Mouse (Mus musculus): ENCODE measurements around the gene Exoc6.
"Not testable (repeated sequence)": the region's sequence is repeated elsewhere in the genome, so short reads cannot be mapped to it uniquely, and the experiment has no call there.

The Exoc6 gene

GRCm38 (mm10) chr19:37531200-37531845 lies 18.9 kb upstream of the Exoc6 start:
- in situ Hi-C loops (cut with MboI; ENCODE audit: low pct_unique_long_range_greater_than_20kb in 1 of 2, low sequenced_read_pairs in 2 of 2, unreplicated experiment in 1 of 2), result loop anchor here in 1 of 2 experiments (25.0 kb wide), 1 partner anchor 94 kb away; the partner anchor contains the start of gene Hhex

- in situ Hi-C loops (cut with MboI; ENCODE audit: low pct_unique_long_range_greater_than_20kb in 1 of 2, low sequenced_read_pairs in 2 of 2, unreplicated experiment in 1 of 2), result loop anchor here in 1 of 2 experiments (25.0 kb wide), 1 partner anchor 96 kb away; the partner anchor contains the start of gene Hhex
Observed at GRCm38 (mm10) chr19:37533196-37533595, 17.0 kb upstream of the Exoc6 start.

DNA sequence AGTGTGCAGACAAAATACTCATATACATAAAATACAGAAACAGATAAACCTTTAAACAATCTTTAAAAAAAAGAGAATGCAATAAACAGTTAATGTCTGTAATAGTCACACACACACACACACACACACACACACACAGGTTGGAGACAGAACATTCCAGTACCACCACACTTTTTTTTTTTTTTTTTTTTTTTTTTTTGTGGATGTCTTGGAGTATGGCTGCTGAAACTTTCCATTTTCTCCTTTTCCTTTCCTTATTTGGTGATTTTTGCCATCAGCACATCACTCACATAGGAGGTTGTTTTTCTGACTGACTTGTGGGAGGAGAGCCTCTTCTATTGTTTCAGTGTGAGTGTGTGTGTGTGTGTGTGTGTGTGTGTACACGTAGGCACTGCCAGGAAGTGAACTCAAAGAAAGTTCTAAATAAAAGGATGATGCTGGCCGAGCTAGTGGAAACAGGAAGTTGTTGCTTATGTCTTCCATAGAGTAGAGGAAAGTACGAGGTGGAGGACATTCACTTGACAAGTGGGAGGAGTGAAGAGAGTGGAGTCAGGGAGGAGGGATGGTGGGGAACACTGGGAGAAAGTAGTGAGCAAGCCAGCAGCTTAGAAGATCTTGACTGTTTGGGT lies 15.4 kb upstream of the Exoc6 start:
- in situ Hi-C loops (cut with MboI; ENCODE audit: low pct_unique_long_range_greater_than_20kb in 1 of 2, low sequenced_read_pairs in 2 of 2, unreplicated experiment in 1 of 2), result loop anchor here in 1 of 2 experiments (25.0 kb wide), 1 partner anchor 98 kb away; the partner anchor contains the start of gene Hhex

DNA sequence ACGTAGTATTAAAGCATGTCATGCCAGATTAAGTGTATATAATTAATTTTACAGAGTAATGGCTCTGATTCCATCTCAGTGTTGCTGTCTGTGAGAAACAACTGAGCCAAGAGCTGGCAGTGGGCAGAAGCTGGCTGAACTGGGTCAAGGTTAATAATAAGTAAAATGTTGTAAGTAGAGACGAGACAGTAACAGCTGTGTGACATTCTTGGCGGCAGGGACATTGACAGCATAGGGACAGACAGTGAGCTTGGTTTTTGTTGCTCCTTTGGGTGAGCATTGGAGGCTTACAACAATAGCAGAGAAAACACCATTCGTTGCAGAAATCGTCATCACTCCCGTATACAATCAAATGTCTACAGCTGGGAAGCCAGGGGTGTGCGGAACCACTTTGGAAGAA lies 13.8 kb upstream of the Exoc6 start:
- in situ Hi-C loops (cut with MboI; ENCODE audit: low pct_unique_long_range_greater_than_20kb in 1 of 2, low sequenced_read_pairs in 2 of 2, unreplicated experiment in 1 of 2), result loop anchor here in 1 of 2 experiments (25.0 kb wide), 1 partner anchor 99 kb away; the partner anchor contains the start of gene Hhex

DNA sequence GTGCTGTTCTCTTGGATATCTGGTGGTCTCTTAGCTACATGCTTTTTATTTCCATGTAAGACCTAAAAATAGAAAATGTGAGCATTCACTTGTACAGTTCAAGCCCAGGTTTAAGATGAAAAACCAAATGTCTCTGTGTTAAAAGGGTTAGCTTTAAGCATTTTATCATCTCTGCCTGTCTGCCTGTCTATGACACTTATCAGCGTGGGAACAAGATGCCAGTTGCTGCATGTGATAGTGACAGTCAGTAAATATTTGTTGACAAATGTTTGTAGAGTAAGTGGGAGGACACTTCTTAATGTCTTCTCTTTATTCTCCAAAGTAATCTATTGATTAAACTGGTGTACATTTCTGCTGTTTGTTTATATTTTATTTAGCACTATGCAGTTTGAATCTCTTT lies 12.5 kb upstream of the Exoc6 start:
- in situ Hi-C loops (cut with MboI; ENCODE audit: low pct_unique_long_range_greater_than_20kb in 1 of 2, low sequenced_read_pairs in 2 of 2, unreplicated experiment in 1 of 2), result loop anchor here in 1 of 2 experiments (25.0 kb wide), 1 partner anchor 100 kb away; the partner anchor contains the start of gene Hhex

DNA sequence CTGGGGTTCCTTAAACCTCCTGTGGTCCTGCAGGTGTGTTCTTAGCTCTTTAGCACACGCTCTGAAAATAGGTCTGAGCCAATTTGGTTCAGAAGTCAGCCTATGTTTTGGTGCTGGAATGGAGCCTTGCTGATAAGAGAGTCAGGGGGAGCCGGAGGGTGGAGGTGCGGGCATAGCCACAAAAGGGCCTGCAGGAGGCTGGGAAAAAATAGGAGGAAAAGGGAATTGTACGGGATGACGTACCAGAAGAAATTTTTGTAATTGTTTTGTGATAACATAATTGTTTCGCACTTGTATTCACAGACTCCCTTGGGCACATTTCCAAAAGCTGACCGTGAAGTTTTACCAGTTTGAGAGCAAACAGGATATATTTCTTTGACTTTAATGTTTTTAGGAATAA lies 10.0 kb upstream of the Exoc6 start:
- in situ Hi-C loops (cut with MboI; ENCODE audit: low pct_unique_long_range_greater_than_20kb in 1 of 2, low sequenced_read_pairs in 2 of 2, unreplicated experiment in 1 of 2), result loop anchor here in 1 of 2 experiments (25.0 kb wide), 1 partner anchor 103 kb away; the partner anchor contains the start of gene Hhex

- in situ Hi-C loops (cut with MboI; ENCODE audit: low pct_unique_long_range_greater_than_20kb in 1 of 2, low sequenced_read_pairs in 2 of 2, unreplicated experiment in 1 of 2), result loop anchor here in 1 of 2 experiments (25.0 kb wide), 1 partner anchor 106 kb away; the partner anchor contains the start of gene Hhex
Observed at GRCm38 (mm10) chr19:37543537-37544326, 6.5 kb upstream of the Exoc6 start.

DNA sequence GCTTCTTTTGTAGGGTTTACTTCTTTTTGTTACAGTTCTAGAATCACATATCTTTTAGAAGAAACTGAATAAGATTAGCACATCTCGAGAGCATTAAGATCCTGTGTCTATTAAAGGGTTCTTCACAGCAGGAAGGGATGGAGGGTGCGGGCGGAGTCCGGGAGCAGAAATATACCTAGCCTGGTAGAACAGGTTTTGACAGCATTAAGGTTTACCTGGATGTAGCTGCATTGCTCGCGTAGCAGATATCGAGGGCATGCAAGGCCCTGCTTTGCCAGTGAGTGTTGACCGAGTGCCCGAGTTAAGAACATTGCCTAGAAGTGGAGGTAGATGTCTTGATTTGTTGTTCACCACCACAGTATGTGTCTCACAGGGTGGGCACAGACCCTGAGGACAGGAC lies 5.7 kb upstream of the Exoc6 start:
- in situ Hi-C loops (cut with MboI; ENCODE audit: low pct_unique_long_range_greater_than_20kb in 1 of 2, low sequenced_read_pairs in 2 of 2, unreplicated experiment in 1 of 2), result loop anchor here in 1 of 2 experiments (25.0 kb wide), 1 partner anchor 107 kb away; the partner anchor contains the start of gene Hhex

GRCm38 (mm10) chr19:37545231-37545630 lies 5.0 kb upstream of the Exoc6 start:
- in situ Hi-C loops (cut with MboI; ENCODE audit: low pct_unique_long_range_greater_than_20kb in 1 of 2, low sequenced_read_pairs in 2 of 2, unreplicated experiment in 1 of 2), result loop anchor here in 1 of 2 experiments (25.0 kb wide), 1 partner anchor 108 kb away; the partner anchor contains the start of gene Hhex

GRCm38 (mm10) chr19:37545725-37546124 lies 4.5 kb upstream of the Exoc6 start:
- in situ Hi-C loops (cut with MboI; ENCODE audit: low pct_unique_long_range_greater_than_20kb in 1 of 2, low sequenced_read_pairs in 2 of 2, unreplicated experiment in 1 of 2), result loop anchor here in 1 of 2 experiments (25.0 kb wide), 1 partner anchor 108 kb away; the partner anchor contains the start of gene Hhex

- in situ Hi-C loops (cut with MboI; ENCODE audit: low pct_unique_long_range_greater_than_20kb in 1 of 2, low sequenced_read_pairs in 2 of 2, unreplicated experiment in 1 of 2), result loop anchor here in 1 of 2 experiments (25.0 kb wide), 1 partner anchor 109 kb away; the partner anchor contains the start of gene Hhex
Observed at GRCm38 (mm10) chr19:37546776-37547175, 3.4 kb upstream of the Exoc6 start.

DNA sequence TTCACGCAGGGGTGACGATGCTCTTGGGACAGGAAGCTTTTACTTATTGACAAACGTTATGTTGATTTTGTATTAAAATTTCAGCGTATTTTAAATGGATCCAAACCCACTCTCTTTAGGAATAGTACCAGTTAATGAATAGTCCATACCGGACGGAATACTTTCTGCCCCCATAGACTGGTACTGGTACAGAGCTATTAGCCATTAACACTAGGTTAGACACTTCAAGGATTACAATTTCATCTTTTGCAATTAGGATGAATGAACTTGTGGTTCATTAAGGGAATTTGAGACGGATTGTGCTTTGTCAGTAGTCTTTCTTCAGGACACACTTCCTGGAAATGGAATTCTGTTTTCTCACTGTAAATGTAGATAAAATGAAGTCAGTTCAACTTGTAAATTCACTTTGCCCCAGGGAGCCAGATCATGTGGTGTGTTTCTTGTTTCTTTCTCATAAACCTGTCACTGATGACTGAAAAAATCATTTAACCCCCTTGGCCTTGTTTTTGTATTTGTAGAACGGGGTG lies 885 bp downstream of the Exoc6 start:
- in situ Hi-C loops (cut with MboI; ENCODE audit: low pct_unique_long_range_greater_than_20kb in 1 of 2, low sequenced_read_pairs in 2 of 2, unreplicated experiment in 1 of 2), result no loop called here

GRCm38 (mm10) chr19:37553376-37554265 lies 3.4 kb downstream of the Exoc6 start:
- in situ Hi-C loops (cut with MboI; ENCODE audit: low pct_unique_long_range_greater_than_20kb in 1 of 2, low sequenced_read_pairs in 2 of 2, unreplicated experiment in 1 of 2), result no loop called here

- in situ Hi-C loops (cut with MboI; ENCODE audit: low pct_unique_long_range_greater_than_20kb in 1 of 2, low sequenced_read_pairs in 2 of 2, unreplicated experiment in 1 of 2), result not testable (repeated sequence)
Observed at GRCm38 (mm10) chr19:37554266-37554650, 4.0 kb downstream of the Exoc6 start.

- in situ Hi-C loops (cut with MboI; ENCODE audit: low pct_unique_long_range_greater_than_20kb in 1 of 2, low sequenced_read_pairs in 2 of 2, unreplicated experiment in 1 of 2), result no loop called here
Observed at GRCm38 (mm10) chr19:37555863-37556566, 5.8 kb downstream of the Exoc6 start.

DNA sequence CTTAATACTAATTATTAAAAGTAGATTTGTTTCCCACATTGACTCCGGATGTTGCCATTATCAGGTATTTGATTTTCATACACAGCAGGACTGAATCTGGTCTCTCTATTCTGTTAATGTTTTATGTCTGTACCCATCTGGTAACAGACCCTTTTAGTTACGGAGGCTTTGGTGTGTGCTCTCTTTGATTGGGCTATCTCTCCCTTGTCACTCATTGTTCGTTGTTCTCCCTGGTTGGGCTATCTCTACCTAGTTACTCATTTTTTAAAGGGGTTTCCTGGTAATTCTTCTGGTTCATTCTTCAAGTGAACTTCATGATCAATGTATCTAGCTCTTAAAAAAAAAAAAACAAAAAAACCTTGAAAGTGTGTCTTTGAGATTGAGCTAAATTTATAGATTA lies 7.7 kb downstream of the Exoc6 start:
- in situ Hi-C loops (cut with MboI; ENCODE audit: low pct_unique_long_range_greater_than_20kb in 1 of 2, low sequenced_read_pairs in 2 of 2, unreplicated experiment in 1 of 2), result no loop called here

All from mouse embryonic stem cell (cell line).